Mouse (Mus musculus): ENCODE measurements around the gene Atp2b4. TPM values are rescaled to one million over a fixed set of nuclear protein-coding genes. Genes with fewer than 3 reads are reported as not detected.

Atp2b4 gene
- polyA plus RNA-seq, 1 experiment from 2014 or later: 9.9 TPM

GRCm38 (mm10) chr1:133751621-133752020 is 49.2 kb downstream of the Atp2b4 start:
- peaks cover 22% of the 10 kb centered on the region for H3K36me3 ChIP-seq (replicated peaks; ENCODE audit: insufficient read depth, low read length)

GRCm38 (mm10) chr1:133749954-133750353 is 50.9 kb downstream of the Atp2b4 start:
- WGBS (ENCODE audit: insufficient replicate concordance): 89% methylated on average over 4 of the region's 4 CpGs
- Histone ChIP-seq H3K27ac (ENCODE audit: low read depth) (no peak overlapping the region), H3K27me3 (ENCODE audit: insufficient read depth, low read length) (no peaks in the 10 kb centered on the region), H3K9me3 (ENCODE audit: low read length) (no peaks in the 10 kb centered on the region), H3K4me2 (ENCODE audit: low read depth, low read length) (no peak overlapping the region), H3K4me3 (ENCODE audit: low read depth, low read length) (no peak overlapping the region), H3K9ac (replicated peaks) (no peak overlapping the region), H3K36me3 (replicated peaks; ENCODE audit: insufficient read depth, low read length) (peaks cover 22% of the 10 kb centered on the region), H3K4me1 (ENCODE audit: insufficient read depth) (peaks cover 19% of the 10 kb centered on the region)
- ATAC-seq (no peak), DNase-seq (no peak)
- TF ChIP-seq CTCF (IDR thresholded peaks at IDR 0.05; ENCODE audit: low read depth): no peak
- no peak for TF ChIP-seq EP300 (IDR thresholded peaks at IDR 0.05; ENCODE audit: low read depth)

More at GRCm38 (mm10) chr1:133751621-133752020, 49.2 kb downstream of the Atp2b4 start:
- no peak overlapping the region for H3K4me3 ChIP-seq (ENCODE audit: low read depth, low read length)
- H3K27me3 ChIP-seq (ENCODE audit: insufficient read depth, low read length): no peaks in the 10 kb centered on the region
- H3K9ac ChIP-seq (replicated peaks): no peak overlapping the region
- no peaks in the 10 kb centered on the region for H3K9me3 ChIP-seq (ENCODE audit: low read length)
- no peak for ATAC-seq
- no peak for TF ChIP-seq CTCF (IDR thresholded peaks at IDR 0.05; ENCODE audit: low read depth)
- TF ChIP-seq EP300 (IDR thresholded peaks at IDR 0.05; ENCODE audit: low read depth): no peak
- no peak for DNase-seq
- H3K27ac ChIP-seq (ENCODE audit: low read depth): no peak overlapping the region
- no peak overlapping the region for H3K4me2 ChIP-seq (ENCODE audit: low read depth, low read length)
- peaks cover 15% of the 10 kb centered on the region for H3K4me1 ChIP-seq (ENCODE audit: insufficient read depth)
- 86% methylated on average over 3 of the region's 3 CpGs for WGBS (ENCODE audit: insufficient replicate concordance)

GRCm38 (mm10) chr1:133745078-133745495 is 55.8 kb downstream of the Atp2b4 start:
- H3K36me3 ChIP-seq (replicated peaks; ENCODE audit: insufficient read depth, low read length): peaks cover 7% of the 10 kb centered on the region
- 50% methylated on average over 9 of the region's 9 CpGs for WGBS (ENCODE audit: insufficient replicate concordance)
- no peak overlapping the region for H3K4me2 ChIP-seq (ENCODE audit: low read depth, low read length)
- H3K27ac ChIP-seq (ENCODE audit: low read depth): no peak overlapping the region
- no peak for TF ChIP-seq CTCF (IDR thresholded peaks at IDR 0.05; ENCODE audit: low read depth)
- no peak for TF ChIP-seq EP300 (IDR thresholded peaks at IDR 0.05; ENCODE audit: low read depth)
- H3K4me1 ChIP-seq (ENCODE audit: insufficient read depth): peaks cover 10% of the 10 kb centered on the region
- H3K9ac ChIP-seq (replicated peaks): no peak overlapping the region
- no peaks in the 10 kb centered on the region for H3K27me3 ChIP-seq (ENCODE audit: insufficient read depth, low read length)
- DNase-seq: no peak
- H3K9me3 ChIP-seq (ENCODE audit: low read length): no peaks in the 10 kb centered on the region
- no peak overlapping the region for H3K4me3 ChIP-seq (ENCODE audit: low read depth, low read length)
- peak; percentile 50 for ATAC-seq

GRCm38 (mm10) chr1:133744609-133745008 is 56.2 kb downstream of the Atp2b4 start:
- Histone ChIP-seq H3K27me3 (ENCODE audit: insufficient read depth, low read length) (no peaks in the 10 kb centered on the region), H3K4me2 (ENCODE audit: low read depth, low read length) (no peak overlapping the region), H3K4me1 (ENCODE audit: insufficient read depth) (peaks cover 10% of the 10 kb centered on the region), H3K4me3 (ENCODE audit: low read depth, low read length) (no peak overlapping the region), H3K27ac (ENCODE audit: low read depth) (no peak overlapping the region), H3K9ac (replicated peaks) (no peak overlapping the region), H3K36me3 (replicated peaks; ENCODE audit: insufficient read depth, low read length) (peaks cover 8% of the 10 kb centered on the region), H3K9me3 (ENCODE audit: low read length) (no peaks in the 10 kb centered on the region)
- 84% methylated on average over 4 of the region's 4 CpGs for WGBS (ENCODE audit: insufficient replicate concordance)
- no peak for DNase-seq
- TF ChIP-seq EP300 (IDR thresholded peaks at IDR 0.05; ENCODE audit: low read depth) (no peak), CTCF (IDR thresholded peaks at IDR 0.05; ENCODE audit: low read depth) (no peak)
- no peak for ATAC-seq

GRCm38 (mm10) chr1:133742517-133742916 is 58.3 kb downstream of the Atp2b4 start:
- peaks cover 20% of the 10 kb centered on the region for H3K36me3 ChIP-seq (replicated peaks; ENCODE audit: insufficient read depth, low read length)
- 82% methylated on average over 8 of the region's 8 CpGs for WGBS (ENCODE audit: insufficient replicate concordance)
- TF ChIP-seq CTCF (IDR thresholded peaks at IDR 0.05; ENCODE audit: low read depth) (no peak), EP300 (IDR thresholded peaks at IDR 0.05; ENCODE audit: low read depth) (no peak)
- H3K27ac ChIP-seq (ENCODE audit: low read depth): no peak overlapping the region
- H3K9me3 ChIP-seq (ENCODE audit: low read length): no peaks in the 10 kb centered on the region
- no peaks in the 10 kb centered on the region for H3K27me3 ChIP-seq (ENCODE audit: insufficient read depth, low read length)
- DNase-seq: no peak
- no peak overlapping the region for H3K4me3 ChIP-seq (ENCODE audit: low read depth, low read length)
- H3K4me2 ChIP-seq (ENCODE audit: low read depth, low read length): no peak overlapping the region
- H3K4me1 ChIP-seq (ENCODE audit: insufficient read depth): peaks cover 10% of the 10 kb centered on the region
- no peak overlapping the region for H3K9ac ChIP-seq (replicated peaks)
- no peak for ATAC-seq

- no peak overlapping the region for H3K27ac ChIP-seq (ENCODE audit: low read depth)
- WGBS (ENCODE audit: insufficient replicate concordance): 80% methylated on average over 11 of the region's 11 CpGs
- H3K36me3 ChIP-seq (replicated peaks; ENCODE audit: insufficient read depth, low read length): peaks cover 24% of the 10 kb centered on the region
- no peaks in the 10 kb centered on the region for H3K9me3 ChIP-seq (ENCODE audit: low read length)
- peaks cover 10% of the 10 kb centered on the region for H3K4me1 ChIP-seq (ENCODE audit: insufficient read depth)
- no peak overlapping the region for H3K4me2 ChIP-seq (ENCODE audit: low read depth, low read length)
- TF ChIP-seq EP300 (IDR thresholded peaks at IDR 0.05; ENCODE audit: low read depth): no peak
- no peak for TF ChIP-seq CTCF (IDR thresholded peaks at IDR 0.05; ENCODE audit: low read depth)
- DNase-seq: no peak
- no peaks in the 10 kb centered on the region for H3K27me3 ChIP-seq (ENCODE audit: insufficient read depth, low read length)
- H3K9ac ChIP-seq (replicated peaks): no peak overlapping the region
- ATAC-seq: no peak
- H3K4me3 ChIP-seq (ENCODE audit: low read depth, low read length): no peak overlapping the region
Measured at GRCm38 (mm10) chr1:133741881-133742434, 58.9 kb downstream of the Atp2b4 start.
